Mouse (Mus musculus) C2C12 (cell line): ENCODE measurements around the gene Cnot11. TPM values are rescaled to one million over a fixed set of nuclear protein-coding genes. Genes with fewer than 3 reads are reported as not detected.

Experiments
- H3K27me3 ChIP-seq: one replicate; pipeline ENCODE4 v1.6.1; 2011; ENCODE audit not compliant: control insufficient read depth, insufficient read depth, insufficient read length
- H3K36me3 ChIP-seq: one replicate; pipeline ENCODE4 v1.6.1; 2011; ENCODE audit not compliant: control insufficient read depth, insufficient read depth
- H3K4me3 ChIP-seq: one replicate; pipeline ENCODE4 v1.5.1; 2011; ENCODE audit warnings: mild to moderate bottlenecking, control low read depth; ENCODE audit not compliant: poor library complexity, insufficient read depth, severe bottlenecking
- H3K79me2 ChIP-seq: one replicate; pipeline ENCODE4 v1.6.1; 2011; ENCODE audit not compliant: control insufficient read depth, insufficient read depth
- H3K79me3 ChIP-seq: one replicate; pipeline ENCODE4 v1.6.1; 2011; ENCODE audit warnings: low read depth, control low read depth
- H3ac ChIP-seq: one replicate; pipeline ENCODE3; 2011; ENCODE audit warnings: low read depth; ENCODE audit not compliant: control insufficient read depth, insufficient read length
- CEBPB ChIP-seq: IDR thresholded peaks from one replicate; pipeline ENCODE4 v1.6.1; 2011; ENCODE audit warnings: low read depth, mild to moderate bottlenecking, control low read depth, moderate library complexity
- CTCF ChIP-seq: IDR thresholded peaks from one replicate; pipeline ENCODE4 v1.5.1; 2011; ENCODE audit not compliant: control insufficient read depth, insufficient read depth, insufficient read length
- FOSL1 ChIP-seq: IDR thresholded peaks from one replicate; pipeline ENCODE4 v1.8.0; 2011; ENCODE audit warnings: mild to moderate bottlenecking, low read length; ENCODE audit not compliant: poor library complexity, insufficient read depth, severe bottlenecking
- MAX ChIP-seq: IDR thresholded peaks from one replicate; pipeline ENCODE4 v1.6.1; 2011; ENCODE audit warnings: mild to moderate bottlenecking, control low read depth
- MYOD1 ChIP-seq: IDR thresholded peaks from one replicate; pipeline ENCODE4 v1.6.1; 2011; ENCODE audit warnings: low read depth; ENCODE audit not compliant: control insufficient read depth, insufficient read length
- MYOG ChIP-seq: IDR thresholded peaks from one replicate; pipeline ENCODE4 v1.6.1; 2011; ENCODE audit not compliant: control insufficient read depth, insufficient read length; ENCODE audit errors: extremely low read depth
- USF1 ChIP-seq: IDR thresholded peaks from one replicate; pipeline ENCODE4 v1.6.1; 2011; ENCODE audit warnings: low read depth, mild to moderate bottlenecking, control low read depth, moderate library complexity
- polyA plus RNA-seq: library from polyadenylated mRNA; unstranded; fragments of >200 nt; fragmentation: generic; extraction: Trizol; gene quantifications from one replicate; pipeline ENCODE4 v1.2.1, GENCODE M21; 2012; ENCODE audit warnings: missing spikeins

Gene Cnot11
- polyA plus RNA-seq, 1 experiment: 20.4 TPM

GRCm38 (mm10) chr1:39527432-39527831, 7.4 kb upstream of the Cnot11 start:
- Histone ChIP-seq H3K36me3 (no peaks in the 10 kb centered on the region), H3K79me3 (no peaks in the 10 kb centered on the region), H3K79me2 (no peaks in the 10 kb centered on the region), H3ac (no peak overlapping the region), H3K27me3 (no peaks in the 10 kb centered on the region), H3K4me3 (no peak overlapping the region)
- TF ChIP-seq USF1: no peak
- peak; percentile 84 for TF ChIP-seq CTCF

DNA sequence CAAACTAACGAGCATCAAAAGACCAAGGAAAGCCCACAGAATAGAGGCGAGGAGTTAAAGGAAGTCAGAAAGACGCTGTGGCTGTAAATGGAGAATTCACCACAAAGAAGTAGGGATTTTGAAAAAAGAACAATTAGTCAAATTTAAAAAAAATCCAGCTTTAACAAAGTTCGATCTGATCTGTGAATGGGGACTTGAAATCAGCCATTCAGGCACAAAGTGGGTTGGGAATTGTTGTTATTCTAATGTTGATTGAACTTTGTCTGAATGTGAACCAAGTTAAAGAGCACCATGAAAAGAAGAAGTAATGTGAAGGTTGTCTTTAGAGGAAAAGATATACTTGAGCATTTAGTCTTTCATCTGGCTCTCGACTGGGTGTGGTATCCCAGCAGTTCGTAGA, 6.5 kb upstream of the Cnot11 start:
- no peaks in the 10 kb centered on the region for H3K36me3 ChIP-seq
- no peaks in the 10 kb centered on the region for H3K79me2 ChIP-seq
- no peaks in the 10 kb centered on the region for H3K27me3 ChIP-seq
- no peaks in the 10 kb centered on the region for H3K79me3 ChIP-seq
- H3K4me3 ChIP-seq: no peak overlapping the region
- no peak overlapping the region for H3ac ChIP-seq
- TF ChIP-seq CEBPB (no peak), USF1 (no peak), CTCF (no peak), MYOD1 (no peak), MAX (no peak), MYOG (no peak)

- no peaks in the 10 kb centered on the region for H3K79me3 ChIP-seq
- TF ChIP-seq MAX: no peak
- no peak for TF ChIP-seq MYOG
- peak; percentile 38 for TF ChIP-seq CTCF
- no peak overlapping the region for H3K4me3 ChIP-seq
- H3K79me2 ChIP-seq: no peaks in the 10 kb centered on the region
- no peaks in the 10 kb centered on the region for H3K27me3 ChIP-seq
- H3K36me3 ChIP-seq: no peaks in the 10 kb centered on the region
- no peak overlapping the region for H3ac ChIP-seq
These were observed 4.4 kb upstream of the Cnot11 start for GRCm38 (mm10) chr1:39530258-39530943.

GRCm38 (mm10) chr1:39531036-39531435, 3.8 kb upstream of the Cnot11 start:
- no peaks in the 10 kb centered on the region for H3K27me3 ChIP-seq
- no peak overlapping the region for H3ac ChIP-seq
- H3K79me2 ChIP-seq: peaks cover 3% of the 10 kb centered on the region
- H3K36me3 ChIP-seq: no peaks in the 10 kb centered on the region
- peaks cover 2% of the 10 kb centered on the region for H3K79me3 ChIP-seq
- TF ChIP-seq FOSL1: no peak
- no peak for TF ChIP-seq MAX
- no peak for TF ChIP-seq USF1
- no peak for TF ChIP-seq CEBPB
- no peak for TF ChIP-seq MYOD1
- TF ChIP-seq MYOG: no peak
- TF ChIP-seq CTCF: no peak
- H3K4me3 ChIP-seq: no peak overlapping the region

- Histone ChIP-seq H3K4me3 (no peak overlapping the region), H3K36me3 (peaks cover 13% of the 10 kb centered on the region), H3K79me2 (peaks cover 32% of the 10 kb centered on the region), H3ac (no peak overlapping the region), H3K79me3 (peaks cover 22% of the 10 kb centered on the region), H3K27me3 (no peaks in the 10 kb centered on the region)
- TF ChIP-seq MYOG (no peak), MAX (no peak), MYOD1 (no peak), FOSL1 (no peak), USF1 (no peak), CEBPB (no peak), CTCF (no peak)
These were observed 875 bp upstream of the Cnot11 start for GRCm38 (mm10) chr1:39533917-39534316.

DNA sequence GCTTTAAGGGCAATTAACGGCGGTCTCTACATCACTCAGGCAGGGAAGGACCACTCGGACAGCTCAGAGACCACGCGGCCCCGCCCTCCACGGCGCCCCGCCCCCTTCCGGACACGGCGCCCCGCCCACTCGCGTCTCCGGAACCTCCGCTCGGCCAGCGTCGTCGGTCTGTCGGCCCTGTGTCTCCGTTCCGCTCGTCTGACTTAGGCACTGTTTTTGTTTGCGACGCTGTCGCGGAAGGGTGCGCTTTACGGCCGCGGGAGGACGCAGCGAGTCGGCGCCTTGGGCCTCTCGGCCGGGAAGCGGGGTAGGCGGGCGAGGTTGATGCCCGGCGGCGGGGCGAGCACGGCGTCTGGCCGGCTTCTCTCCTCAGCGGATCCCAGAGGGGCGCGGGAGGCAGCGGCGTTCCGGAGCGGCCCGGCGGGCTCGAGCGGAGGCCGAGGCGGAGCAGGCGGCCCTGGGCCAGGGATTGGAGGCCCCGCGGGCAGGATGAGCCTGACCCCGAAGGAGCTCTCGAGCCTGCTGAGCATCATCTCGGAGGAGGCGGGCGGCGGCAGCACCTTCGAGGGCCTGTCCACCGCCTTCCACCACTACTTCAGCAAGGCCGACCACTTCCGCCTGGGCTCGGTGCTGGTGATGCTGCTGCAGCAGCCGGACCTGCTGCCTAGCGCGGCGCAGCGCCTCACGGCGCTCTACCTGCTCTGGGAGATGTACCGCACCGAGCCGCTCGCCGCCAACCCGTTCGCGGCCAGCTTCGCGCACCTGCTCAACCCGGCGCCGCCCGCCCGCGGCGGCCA, 921 bp downstream of the Cnot11 start:
- H3K79me2 ChIP-seq: peaks cover 36% of the 10 kb centered on the region
- TF ChIP-seq MYOG (no peak), MAX (peak; percentile 9)
- peaks cover 23% of the 10 kb centered on the region for H3K79me3 ChIP-seq
- H3K27me3 ChIP-seq: no peaks in the 10 kb centered on the region
- peak overlapping the region; percentile 99 for H3ac ChIP-seq
- H3K36me3 ChIP-seq: peaks cover 31% of the 10 kb centered on the region
- H3K4me3 ChIP-seq: peak overlapping the region; percentile 89
